Mouse (Mus musculus) cerebral cortex, adult 2 months (tissue): ENCODE measurements around the gene Slc38a1.

ENCODE experiments used
- WGBS: fragments of 180-500 bp; shearing (Covaris S2); methylation state at CpG from one replicate; pipeline ENCODE4 v1.1.7; 2018; 5-methylcytosine and 5-hydroxymethylcytosine counted together

The Slc38a1 gene

DNA sequence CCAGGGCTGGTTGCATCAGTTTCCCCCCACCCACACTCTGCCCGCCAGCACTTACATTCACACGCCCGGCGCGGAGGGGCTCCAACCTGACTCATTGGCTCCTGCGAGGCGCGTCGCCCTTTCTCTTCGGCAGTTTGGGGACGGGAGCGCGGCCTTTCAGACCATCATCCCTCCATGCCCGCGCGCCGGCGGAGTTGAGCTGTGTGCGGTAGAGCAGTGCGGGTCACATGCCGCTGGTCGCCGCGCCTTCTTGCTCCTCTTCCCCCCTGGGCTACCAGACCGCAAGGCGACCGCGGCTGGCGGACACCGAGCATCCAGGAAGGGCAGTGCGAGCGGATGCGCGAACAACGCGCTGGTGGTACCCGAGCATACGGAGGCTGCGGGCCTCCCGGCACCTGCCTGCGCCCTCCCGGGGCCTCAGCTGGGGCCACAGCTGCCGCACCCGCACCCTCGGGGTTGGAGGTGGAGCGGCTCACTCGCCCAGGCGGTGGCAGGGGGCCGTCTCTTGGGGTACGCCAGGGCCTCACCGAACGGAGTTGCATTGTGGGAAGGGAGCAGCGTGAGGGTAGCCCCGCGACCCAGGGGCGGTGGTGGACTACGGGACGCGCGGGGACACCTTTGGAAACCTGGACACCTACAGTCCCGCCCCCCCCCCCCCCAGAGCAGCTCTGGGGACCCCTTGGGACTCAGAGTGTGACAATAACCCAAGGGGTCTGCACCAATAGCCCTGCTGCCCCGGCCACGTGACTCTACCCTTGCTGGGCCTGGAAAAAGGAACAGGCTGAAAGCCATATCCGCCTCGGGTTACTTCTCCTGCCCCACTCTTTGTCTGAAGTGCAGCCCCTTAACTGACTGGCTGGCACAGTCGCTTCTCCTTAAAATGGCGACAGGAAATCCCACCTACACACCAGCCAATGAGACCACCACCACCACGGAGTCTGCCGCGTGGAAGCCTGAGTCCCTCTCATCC is at the start of gene Slc38a1:
TSS of gene Slc38a1 (minus strand) at position 478 of the 970 bp plus-strand sequence.
- under 1% methylated on average over 63 of the region's 70 CpGs for WGBS

GRCm38 (mm10) chr15:96692401-96692800 is 49.7 kb upstream of the Slc38a1 start:
- WGBS = 80% methylated on average over 11 of the region's 11 CpGs

GRCm38 (mm10) chr15:96691381-96691780 is 48.7 kb upstream of the Slc38a1 start:
- WGBS = 84% methylated on average over 15 of the region's 15 CpGs

DNA sequence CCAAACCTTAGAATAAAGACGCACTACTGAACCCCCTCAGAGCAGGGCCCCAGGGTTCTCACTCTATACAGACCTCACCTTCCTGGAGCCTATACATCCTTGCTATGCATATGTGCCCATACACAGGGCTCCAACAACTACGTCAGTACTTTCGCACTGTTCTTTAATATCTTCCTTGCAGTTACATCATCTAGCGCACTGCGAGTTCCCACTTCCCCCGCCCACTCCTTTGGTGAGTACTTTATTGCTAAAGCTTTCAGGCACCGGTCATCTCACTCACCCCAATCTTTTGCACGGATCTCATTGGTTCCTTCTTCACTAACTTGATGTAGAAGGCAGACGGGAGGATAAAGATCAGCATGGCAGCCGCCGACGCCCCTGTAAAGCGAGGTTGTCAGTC is 48.1 kb upstream of the Slc38a1 start:
- WGBS = 73% methylated on average over 13 of the region's 13 CpGs

- WGBS = 80% methylated on average over 9 of the region's 9 CpGs
Measured at GRCm38 (mm10) chr15:96689919-96690318, 47.2 kb upstream of the Slc38a1 start.

- WGBS = 70% methylated on average over 12 of the region's 12 CpGs
Measured at GRCm38 (mm10) chr15:96688784-96689318, 46.1 kb upstream of the Slc38a1 start.

GRCm38 (mm10) chr15:96688036-96688435 is 45.3 kb upstream of the Slc38a1 start:
- 62% methylated on average over 6 of the region's 6 CpGs for WGBS

DNA sequence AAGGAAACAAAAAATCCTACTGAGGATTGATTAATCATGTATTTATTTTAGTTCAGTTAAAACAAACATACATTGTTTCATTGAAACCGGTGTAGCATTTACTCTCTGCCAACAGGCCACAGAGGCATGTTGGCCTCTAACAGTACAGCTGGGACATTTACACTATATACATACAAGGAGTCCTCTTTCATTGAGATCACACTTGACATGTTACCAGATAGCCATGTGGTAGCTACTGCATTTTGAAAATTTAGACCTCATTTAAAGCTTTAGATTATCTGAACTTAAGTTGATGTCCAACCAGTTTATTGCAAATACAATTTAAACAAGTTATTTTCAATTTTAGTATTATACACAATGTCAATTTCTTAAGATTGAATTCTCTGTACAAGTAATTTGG is 44.7 kb upstream of the Slc38a1 start:
- WGBS = 44% methylated on average over 1 of the region's 1 CpGs

DNA sequence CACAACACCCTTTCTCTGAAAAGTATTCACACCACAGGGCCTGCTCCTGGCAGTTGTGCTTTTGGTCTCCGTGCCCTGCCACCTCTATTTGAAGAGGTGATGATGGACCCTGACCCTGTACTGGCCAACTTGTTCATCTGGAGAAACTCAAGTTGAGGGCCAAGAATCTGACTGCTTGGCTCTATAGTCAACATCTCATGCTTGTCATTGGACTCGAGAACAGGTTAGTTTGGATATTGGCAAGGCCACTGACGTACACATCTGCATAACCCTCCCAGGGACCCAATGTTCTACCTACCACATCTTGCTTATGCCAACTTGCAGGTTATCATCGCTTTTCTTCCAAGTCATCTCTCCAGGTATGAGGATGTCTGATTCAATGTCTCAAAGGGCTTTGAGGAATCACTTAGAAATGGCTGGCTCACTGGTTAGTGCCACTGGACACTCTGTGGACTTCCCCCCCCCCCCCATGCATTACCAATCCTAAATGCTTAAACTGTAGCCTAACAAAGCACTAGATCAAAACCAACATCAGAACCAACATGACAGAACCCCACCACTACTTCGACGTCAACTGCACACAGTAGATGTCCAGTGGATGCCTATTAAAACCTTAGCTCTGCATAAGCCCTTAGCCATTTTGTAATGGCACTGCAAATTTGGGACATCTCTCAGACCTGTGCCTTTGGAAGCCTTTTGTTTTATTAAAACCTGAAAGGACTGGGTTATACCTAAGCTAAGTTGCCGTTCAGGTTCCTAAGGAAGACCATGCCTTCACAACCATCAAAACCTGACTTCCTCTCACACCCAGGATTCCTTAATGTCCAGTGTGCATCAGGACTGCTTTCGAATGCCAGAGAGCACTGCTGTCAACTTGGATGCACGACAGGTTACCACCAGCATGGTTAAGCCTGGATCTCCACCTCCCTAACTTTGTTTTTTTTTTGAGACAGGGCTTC is 43.8 kb upstream of the Slc38a1 start:
- 85% methylated on average over 9 of the region's 9 CpGs for WGBS

DNA sequence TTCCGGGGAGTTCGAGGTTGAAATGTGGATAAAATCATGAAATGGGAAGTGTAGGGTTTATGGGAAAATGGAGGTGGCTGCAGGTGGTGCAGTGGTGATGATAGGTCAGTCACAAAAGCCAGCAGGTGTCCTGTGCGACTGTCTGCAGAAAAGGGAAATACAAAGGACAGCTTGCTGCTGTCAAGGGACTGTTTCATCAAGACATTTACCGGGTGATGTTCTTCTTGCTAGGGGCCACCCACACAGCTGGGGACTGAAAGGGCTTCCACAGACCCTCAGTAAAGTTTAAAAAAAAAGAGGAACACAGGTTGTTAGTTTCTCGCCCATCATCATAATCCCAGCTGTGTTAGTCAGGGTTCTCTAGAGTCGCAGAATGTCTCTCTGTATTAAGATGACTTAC is 42.6 kb upstream of the Slc38a1 start:
- WGBS = 71% methylated on average over 6 of the region's 6 CpGs

- WGBS = 29% methylated on average over 11 of the region's 11 CpGs
Measured at GRCm38 (mm10) chr15:96684132-96684830, 41.6 kb upstream of the Slc38a1 start.

GRCm38 (mm10) chr15:96678871-96679773 is 36.4 kb upstream of the Slc38a1 start:
- 78% methylated on average over 19 of the region's 19 CpGs for WGBS

DNA sequence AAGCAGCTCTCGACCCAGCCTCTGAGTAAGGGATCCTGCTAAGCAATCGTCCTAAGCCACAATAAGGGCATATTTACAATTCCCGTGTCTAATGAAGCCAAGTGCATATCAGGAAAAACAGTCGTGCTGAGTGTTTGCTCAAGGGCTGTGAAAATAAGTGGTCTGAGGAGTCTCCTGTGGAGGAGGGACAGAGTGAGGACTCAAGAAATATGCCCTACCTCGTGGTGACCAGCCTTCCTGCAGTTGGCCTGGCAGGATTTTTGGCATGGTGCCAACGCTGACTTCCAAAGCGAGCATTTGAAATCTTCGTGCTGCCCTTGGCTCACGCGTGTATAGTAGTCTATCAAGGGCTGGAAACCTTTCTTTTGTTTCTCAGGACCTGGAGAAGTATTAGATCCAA is 33.8 kb upstream of the Slc38a1 start:
- WGBS = 46% methylated on average over 10 of the region's 10 CpGs

DNA sequence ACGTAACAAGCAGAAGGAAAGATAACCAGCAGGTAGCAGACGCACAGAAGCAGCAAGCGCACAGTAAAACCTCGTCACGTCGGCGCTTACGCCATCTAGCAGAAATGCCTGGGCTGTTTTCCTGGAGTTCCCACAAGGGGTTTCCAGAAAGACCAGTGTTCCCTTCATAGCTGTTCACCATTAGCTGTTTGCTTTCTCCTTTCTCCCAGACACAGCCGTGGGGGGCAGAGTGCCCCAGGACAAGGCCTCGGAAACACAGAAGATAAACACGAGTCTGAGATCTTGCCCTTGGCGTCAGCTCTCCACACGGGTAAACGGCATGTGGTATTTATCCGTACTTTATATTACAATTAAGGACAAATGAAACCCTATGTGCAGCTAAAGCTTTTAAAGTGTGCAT is 33.0 kb upstream of the Slc38a1 start:
- WGBS = 90% methylated on average over 15 of the region's 15 CpGs

DNA sequence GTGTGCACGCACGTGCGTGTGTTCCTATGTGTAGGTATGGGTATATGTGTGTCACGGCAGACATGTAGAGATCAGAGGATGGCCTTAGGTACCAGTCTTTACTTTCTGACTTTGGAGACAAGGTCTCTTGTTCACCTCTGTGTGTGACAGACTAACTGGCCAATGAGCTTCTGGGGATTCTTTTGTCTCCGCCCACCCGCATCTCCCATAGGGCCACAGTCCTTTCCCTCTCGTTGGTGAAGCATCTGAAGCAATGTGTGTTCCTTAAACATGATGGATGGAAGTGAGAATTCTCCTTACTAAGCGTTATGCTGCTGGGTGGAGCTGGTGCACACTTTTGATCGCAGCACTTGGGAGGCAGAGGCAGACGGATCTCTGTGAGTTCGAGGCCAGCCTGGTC is 32.3 kb upstream of the Slc38a1 start:
- WGBS = 91% methylated on average over 11 of the region's 11 CpGs

DNA sequence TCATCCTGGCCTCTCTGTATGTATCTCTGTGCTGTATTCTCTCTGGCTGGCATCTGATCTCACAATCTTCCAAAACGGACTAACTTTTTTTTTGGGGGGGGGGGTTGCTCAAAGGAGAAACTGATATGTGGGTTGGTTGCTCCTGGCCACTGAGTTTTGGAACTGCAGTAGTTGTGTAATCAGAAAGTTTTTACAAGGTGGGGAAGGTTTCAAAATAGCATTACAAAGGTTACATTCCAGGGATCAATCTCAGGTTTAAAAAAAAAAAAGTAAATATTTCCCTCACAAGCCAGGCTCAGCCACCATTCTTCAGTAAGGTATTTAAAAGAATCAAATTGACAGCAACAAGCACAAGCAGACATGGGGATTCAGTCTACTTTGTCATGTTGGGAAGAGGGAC is 31.4 kb upstream of the Slc38a1 start:
- WGBS = 69% methylated on average over 1 of the region's 1 CpGs

- WGBS = 70% methylated on average over 6 of the region's 6 CpGs
Measured at GRCm38 (mm10) chr15:96669721-96670120, 27.0 kb upstream of the Slc38a1 start.

GRCm38 (mm10) chr15:96666663-96667062 is 23.9 kb upstream of the Slc38a1 start:
- 3% methylated on average over 7 of the region's 7 CpGs for WGBS

DNA sequence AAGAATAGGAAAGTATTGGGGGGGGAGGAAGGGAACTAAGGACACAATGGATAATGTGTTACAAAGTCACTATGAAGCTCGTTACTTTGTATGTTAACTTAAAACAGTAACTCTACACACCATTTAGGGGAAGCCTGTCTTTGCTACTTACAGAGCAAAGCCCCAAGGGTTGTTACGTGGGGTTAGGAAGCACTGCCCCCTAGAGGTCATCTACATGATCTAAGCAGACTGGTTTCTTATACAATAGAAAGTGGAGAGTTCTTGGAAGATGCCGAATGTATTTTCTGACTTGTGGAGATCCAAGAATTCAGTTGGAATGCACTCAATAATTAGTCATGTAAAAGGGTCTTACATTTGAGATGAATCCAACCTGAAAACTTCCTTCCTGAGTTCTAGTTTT is 23.2 kb upstream of the Slc38a1 start:
- 5% methylated on average over 3 of the region's 3 CpGs for WGBS

DNA sequence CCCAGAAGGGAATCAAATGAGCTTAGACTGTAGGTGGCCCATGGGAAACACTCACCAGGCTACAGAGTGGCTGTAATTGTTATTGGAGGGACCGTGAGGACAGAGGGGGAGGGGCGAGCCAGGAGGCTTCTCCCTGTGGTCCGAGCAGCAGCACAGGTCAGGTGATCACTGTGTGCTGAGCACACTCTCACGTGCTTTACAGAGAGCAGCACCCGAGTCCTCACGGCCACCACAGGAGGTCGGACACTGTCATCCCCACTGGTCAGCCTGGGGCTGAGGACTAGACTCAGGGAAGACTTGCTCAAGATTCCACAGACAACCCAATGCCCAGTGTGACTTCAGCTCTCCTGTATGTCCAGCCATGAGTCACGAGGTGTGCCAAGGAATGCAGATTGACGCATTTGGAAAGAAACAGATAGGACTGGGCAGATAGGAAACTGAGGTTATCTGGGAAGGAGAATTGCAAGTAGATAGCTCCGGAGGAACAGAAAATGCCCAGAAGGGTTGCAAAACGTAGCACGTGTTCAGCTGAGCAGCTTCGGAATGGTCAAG is 18.0 kb upstream of the Slc38a1 start:
- 72% methylated on average over 13 of the region's 13 CpGs for WGBS
